Mouse (Mus musculus): ENCODE measurements around the gene March8.

March8 gene

DNA sequence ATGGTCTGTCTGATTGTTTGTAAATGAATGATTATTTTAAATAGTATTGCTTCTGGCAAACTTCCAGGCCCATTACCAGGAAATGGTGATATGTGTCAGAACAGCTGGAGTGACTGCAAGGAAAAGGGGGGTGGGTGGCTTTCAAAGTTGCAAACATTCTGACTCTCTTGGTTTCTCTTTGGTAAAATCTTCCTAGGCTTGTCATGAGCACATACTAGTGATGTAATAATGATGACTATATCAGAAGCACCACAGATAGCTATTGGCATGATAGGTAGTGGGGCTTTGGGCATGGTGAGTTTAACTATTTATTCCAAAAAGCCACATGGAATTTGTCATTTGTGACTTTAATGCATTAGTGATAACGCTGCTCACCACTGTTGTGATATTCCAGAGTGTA, 36.3 kb downstream of the March8 start:
- DNase-seq (ENCODE audit: low read depth) = no peak

GRCm38 (mm10) chr6:116374618-116375017, 36.8 kb downstream of the March8 start:
- DNase-seq (ENCODE audit: low read depth) = no peak

GRCm38 (mm10) chr6:116378892-116379291, 41.1 kb downstream of the March8 start:
- no peak for DNase-seq (ENCODE audit: low read depth)

- DNase-seq (ENCODE audit: low read depth) = no peak
Observed at GRCm38 (mm10) chr6:116380157-116380556, 42.3 kb downstream of the March8 start.

- DNase-seq (ENCODE audit: low read depth) = no peak
Observed at GRCm38 (mm10) chr6:116381605-116382004, 43.8 kb downstream of the March8 start.

DNA sequence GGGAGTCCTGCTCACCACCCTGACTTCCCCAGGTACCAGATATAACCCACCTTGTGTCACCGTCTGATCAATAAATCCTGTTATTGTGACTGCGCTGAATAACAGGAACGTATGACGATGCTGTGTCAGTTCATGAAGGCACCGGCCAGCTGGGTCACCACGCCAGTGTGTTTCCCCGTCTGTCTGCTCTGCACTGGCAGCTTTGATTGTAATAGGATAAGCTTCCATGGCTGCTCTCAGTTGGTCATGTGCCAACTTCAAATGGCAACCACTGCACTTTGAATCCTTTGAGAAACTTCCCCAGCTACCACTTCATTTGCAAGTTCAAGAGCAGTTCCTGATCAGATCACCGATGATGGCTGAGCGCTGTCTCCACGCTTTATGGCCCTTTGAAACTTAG, 45.8 kb downstream of the March8 start:
- no peak for DNase-seq (ENCODE audit: low read depth)

DNA sequence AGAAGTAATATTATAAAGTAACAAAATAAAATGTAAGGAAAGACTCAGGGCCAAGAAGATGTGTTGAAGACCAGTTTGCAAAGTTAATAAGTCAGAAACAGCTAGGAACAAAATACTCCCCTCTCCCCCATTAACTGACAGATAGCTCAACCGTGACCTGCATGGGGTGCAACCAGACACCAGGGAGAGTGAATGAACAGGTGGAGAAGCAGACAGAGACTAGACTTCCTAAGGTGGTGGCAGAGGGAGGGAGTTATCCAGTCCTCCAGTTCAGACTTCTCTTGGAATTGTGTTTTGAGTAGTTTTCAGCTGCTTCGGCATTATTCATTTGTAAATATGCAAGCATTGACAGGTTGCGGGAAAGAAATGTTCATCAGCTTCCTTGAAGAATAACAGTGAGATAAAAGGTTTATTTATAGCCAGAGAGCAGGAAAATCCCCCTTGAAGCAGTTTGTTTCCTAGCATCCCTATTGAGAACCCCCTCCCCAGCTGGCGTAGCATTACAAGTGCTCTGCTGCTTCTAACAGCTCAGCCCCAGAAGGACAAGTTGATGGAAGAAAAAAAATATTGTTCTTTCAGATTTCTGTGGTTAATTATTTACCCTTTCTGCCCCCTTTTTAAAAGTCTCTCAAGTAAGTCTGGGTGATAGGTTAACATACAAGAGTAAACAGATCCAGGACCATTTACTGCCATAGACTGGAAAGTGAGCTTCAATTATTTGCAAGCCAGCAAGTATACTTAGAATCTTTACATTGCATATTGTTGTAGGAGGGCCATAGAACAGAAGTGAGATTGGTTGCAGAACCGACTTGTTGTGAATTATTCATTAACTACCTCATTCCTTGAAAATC, 47.6 kb downstream of the March8 start:
- DNase-seq (ENCODE audit: low read depth) = no peak

GRCm38 (mm10) chr6:116386045-116386415, 48.2 kb downstream of the March8 start:
- no peak for DNase-seq (ENCODE audit: low read depth)

DNA sequence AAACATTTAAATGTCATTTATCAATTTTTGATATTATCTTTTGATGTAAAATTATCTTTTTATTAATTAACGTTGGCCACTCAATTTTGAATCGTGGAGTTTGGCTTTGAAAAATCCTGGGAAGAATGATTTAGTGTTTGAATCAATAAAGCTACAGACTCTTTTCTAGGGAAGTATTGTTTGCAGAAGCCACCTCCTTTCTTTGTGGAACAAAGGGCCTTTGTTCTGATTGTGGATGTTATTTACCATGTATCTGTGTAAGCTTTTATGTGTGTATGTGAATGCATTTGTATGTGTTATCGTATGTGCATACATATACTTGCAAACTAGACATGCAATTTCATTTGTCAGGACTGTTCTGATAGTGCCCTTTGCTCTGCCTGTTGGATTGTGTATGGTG, 48.7 kb downstream of the March8 start:
- DNase-seq (ENCODE audit: low read depth) = no peak

- no peak for DNase-seq (ENCODE audit: low read depth)
Observed at GRCm38 (mm10) chr6:116388068-116388467, 50.2 kb downstream of the March8 start.

GRCm38 (mm10) chr6:116389481-116389880, 51.7 kb downstream of the March8 start:
- DNase-seq (ENCODE audit: low read depth) = no peak

DNA sequence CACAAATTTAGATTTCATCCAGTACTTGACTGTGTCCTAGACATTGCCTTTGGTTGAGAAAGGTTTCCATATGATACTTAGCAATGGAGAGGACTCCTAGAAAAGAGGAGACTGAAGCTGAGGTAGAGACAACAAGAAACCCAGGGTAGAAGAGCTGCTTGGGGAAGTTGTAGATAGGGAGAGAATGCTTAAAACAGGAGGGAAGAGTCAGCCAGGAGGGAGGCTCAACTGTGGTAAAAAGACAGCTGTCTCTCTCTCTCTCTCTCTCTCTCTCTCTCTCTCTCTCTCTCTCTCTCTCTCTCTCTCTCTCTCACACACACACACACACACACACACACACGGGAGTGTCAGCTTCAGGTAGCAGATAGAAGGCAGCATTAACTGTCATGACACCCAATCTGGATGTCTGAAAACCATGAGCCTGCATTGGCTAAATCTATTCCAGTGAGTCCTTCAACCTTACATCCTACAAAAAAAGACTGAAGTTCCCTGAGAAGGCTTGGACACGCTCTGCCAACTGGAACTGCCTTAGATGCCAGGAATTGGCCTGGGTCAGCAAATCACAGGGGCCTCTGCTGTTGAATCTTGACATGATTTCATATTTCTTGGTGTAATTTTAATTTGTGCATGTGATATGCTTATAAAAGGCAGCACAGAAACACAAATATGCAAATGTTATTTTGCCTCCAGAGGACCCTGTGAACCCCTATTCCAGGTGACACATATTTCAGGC, 57.3 kb downstream of the March8 start:
- DNase-seq (ENCODE audit: low read depth) = no peak

GRCm38 (mm10) chr6:116397621-116398020, 59.8 kb downstream of the March8 start:
- no peak for DNase-seq (ENCODE audit: low read depth)

DNA sequence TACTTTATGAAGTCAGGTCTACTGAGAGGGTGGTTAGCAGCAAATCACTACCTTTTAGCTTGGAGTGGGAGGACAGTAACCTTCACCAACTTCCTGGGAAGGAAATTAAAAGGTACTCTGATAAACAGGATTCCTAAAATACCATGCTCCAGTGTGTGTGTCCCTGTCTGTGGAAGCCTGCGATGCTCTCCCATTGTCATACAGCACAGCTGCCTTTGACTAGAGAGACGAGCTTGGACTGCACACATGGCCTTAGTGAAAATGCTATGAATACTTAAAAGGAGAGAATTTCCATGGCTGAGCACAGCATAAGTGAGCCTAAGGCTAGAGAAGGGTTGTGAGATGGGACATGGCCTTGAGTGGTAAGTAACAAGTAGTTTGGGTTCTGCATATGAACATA, 60.3 kb downstream of the March8 start:
- no peak for DNase-seq (ENCODE audit: low read depth)

GRCm38 (mm10) chr6:116401746-116402423, 64.1 kb downstream of the March8 start:
- DNase-seq (ENCODE audit: low read depth) = no peak

GRCm38 (mm10) chr6:116402426-116402825, 64.6 kb downstream of the March8 start:
- DNase-seq (ENCODE audit: low read depth) = no peak

DNA sequence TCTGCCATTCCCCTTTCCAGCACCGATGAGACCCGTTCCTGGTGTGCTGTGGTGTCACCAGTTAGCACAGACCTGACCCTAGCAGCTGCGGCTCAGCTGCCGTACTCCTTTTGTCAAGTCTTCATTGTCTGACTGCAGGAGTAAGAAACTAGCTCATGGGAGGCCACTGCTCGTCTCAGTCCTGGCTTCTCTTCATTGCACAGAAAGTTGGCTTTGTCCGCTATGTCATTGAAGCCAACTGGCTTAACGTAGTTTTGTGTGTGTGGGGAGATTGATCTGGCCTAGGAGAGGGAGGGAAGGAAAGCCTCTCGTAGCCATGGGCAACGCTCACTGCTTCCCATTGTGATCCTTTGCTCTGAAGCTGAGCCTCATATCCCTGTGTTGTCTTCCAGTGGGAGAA, 67.4 kb downstream of the March8 start:
- no peak for DNase-seq (ENCODE audit: low read depth)

DNA sequence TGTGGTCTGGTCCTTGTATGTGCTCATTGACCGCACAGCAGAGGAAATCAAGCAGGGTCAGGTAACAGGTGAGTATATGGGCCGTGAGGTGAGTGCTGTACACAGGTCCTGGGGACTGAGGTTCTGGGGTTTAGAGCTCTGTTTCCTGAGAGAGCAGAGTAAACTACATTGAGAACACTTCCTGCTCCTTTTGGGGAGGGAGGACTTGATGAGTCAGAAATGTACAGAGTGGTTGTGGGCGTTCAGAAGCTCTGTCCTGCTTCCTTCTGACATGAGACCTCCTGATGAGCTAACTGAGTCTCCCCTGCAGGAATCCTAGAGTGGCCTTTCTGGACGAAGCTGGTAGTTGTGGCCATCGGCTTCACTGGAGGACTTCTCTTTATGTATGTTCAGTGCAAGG, 67.9 kb downstream of the March8 start:
- no peak for DNase-seq (ENCODE audit: low read depth)

DNA sequence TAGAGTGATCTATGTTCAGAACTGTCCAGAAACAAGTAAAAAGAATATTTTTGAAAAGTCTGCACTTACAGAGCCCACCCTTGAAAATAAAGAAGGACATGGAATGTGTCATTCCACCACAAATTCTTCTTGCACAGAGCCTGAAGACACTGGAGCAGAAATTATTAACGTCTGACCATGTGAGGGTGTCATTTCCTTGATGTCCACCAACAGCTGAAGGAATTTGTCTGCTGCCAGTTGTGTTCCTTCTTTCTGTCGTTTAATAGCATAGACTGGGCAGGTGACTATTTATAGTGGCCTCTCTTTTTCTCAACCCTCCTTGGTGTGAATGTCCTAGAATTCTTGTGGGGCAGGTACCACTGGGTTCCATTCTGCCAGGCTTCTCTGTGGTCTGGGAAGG, 68.3 kb downstream of the March8 start:
- no peak for DNase-seq (ENCODE audit: low read depth)

DNA sequence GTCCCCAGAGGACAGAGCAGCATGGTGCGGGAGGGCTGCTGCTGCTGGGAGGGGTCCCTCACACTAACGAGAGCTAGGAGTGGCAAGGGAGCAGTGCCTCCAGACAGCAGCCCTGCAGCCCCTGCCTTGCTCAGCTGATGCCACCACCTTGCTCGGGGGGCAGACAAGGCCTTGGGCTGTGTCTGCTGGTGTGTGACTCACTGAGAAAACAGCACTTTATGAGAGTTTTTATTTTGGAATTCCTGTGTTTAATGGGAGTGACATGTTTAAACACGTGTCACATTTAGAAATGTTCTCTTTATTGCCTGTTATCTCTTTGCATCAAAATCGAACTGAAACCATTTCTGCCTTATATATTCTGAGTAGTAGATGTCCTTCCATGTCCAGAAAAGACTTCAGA, 68.9 kb downstream of the March8 start:
- no peak for DNase-seq (ENCODE audit: low read depth)

- DNase-seq (ENCODE audit: low read depth) = no peak
Observed at GRCm38 (mm10) chr6:116407216-116407615, 69.4 kb downstream of the March8 start.

- no peak for DNase-seq (ENCODE audit: low read depth)
Observed at GRCm38 (mm10) chr6:116407956-116408657, 70.3 kb downstream of the March8 start.
